Mouse (Mus musculus): ENCODE measurements around the gene Cfap43. TPM values are rescaled to one million over a fixed set of nuclear protein-coding genes. Genes with fewer than 3 reads are reported as not detected.

The Cfap43 gene
- polyA plus RNA-seq, 1 experiment from 2014 or later = 1.7 TPM

GRCm38 (mm10) chr19:47731931-47732330 lies 187.2 kb downstream of the Cfap43 start:
- Histone ChIP-seq H3K4me2 (ENCODE audit: low read length) (peak overlapping the region; percentile 59), H3K27ac (ENCODE audit: low read length) (peak overlapping the region; percentile 96), H3K4me3 (ENCODE audit: low read depth, low read length) (peak overlapping the region; percentile 83), H3K36me3 (ENCODE audit: control insufficient read depth, insufficient read depth, low read length) (peaks cover 26% of the 10 kb centered on the region), H3K9me3 (replicated peaks; ENCODE audit: control insufficient read depth, low read length, poor library complexity, severe bottlenecking) (no peaks in the 10 kb centered on the region), H3K4me1 (ENCODE audit: control insufficient read depth, insufficient read depth, low read length) (peaks cover 9% of the 10 kb centered on the region; the same call in 1 of the 2 replicates), H3K27me3 (ENCODE audit: control insufficient read depth, insufficient read depth, low read depth, low read length) (no peaks in the 10 kb centered on the region), H3K9ac (ENCODE audit: low read depth, low read length) (peak overlapping the region; percentile 78)
- 1% methylated on average over 11 of the region's 15 CpGs for WGBS
- ATAC-seq = no peak

DNA sequence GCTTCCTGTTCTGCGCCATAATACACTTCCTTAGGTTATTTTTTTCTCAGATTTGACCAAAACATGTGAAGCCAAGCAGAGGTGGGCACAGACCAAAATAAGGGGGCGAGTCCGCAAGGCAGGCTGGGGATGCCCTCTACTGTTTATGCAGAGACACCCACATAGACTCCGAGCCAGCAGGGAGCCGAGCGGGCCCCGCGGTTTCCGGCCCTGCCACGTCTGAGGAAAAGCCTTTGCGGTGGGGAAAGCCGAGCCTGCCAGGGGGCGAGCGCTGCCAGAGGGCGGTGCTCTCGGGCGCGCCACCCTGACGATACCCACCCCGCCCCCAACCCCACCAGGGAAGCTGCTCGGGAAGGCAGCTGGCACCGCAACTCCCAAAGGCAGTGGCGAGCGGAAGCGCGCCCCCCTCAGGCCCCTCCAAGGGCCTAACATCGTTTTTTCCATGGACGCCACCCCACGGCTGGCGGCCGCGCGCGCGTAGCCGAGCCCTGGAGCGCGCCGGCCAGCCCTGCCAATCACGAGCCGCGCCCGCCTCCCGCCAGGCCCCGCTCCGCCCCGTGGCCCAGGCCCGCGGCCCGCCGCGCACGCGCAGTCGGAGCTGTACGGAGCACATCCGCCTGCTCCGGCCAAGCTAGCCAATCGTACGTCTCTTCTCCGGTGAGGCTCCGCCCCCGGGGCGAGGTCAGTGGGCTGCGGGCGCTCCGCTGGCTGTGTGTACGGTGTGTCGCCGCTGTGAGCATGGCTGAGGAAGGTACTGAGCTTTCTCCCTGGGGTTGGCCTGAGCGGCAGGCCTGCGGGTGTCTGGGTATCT lies 187.8 kb downstream of the Cfap43 start, which contains the start of gene Sfr1:
Gene Sfr1 (plus strand): TSS at position 612 of the 811 bp plus-strand sequence.
- H3K4me2 ChIP-seq (ENCODE audit: low read length) = peak within 1 kb of the TSS; percentile 72
- peak within 1 kb of the TSS; percentile 78 for H3K9ac ChIP-seq (ENCODE audit: low read depth, low read length)
- 0% methylated on average over 69 of the region's 72 CpGs for WGBS
- no peaks in the 10 kb centered on the region for H3K27me3 ChIP-seq (ENCODE audit: control insufficient read depth, insufficient read depth, low read depth, low read length)
- H3K27ac ChIP-seq (ENCODE audit: low read length) = peak within 1 kb of the TSS; percentile 96
- H3K36me3 ChIP-seq (ENCODE audit: control insufficient read depth, insufficient read depth, low read length) = peaks cover 23% of the 10 kb centered on the region
- ATAC-seq = peak; percentile 98
- H3K4me3 ChIP-seq (ENCODE audit: low read depth, low read length) = peak within 1 kb of the TSS; percentile 83
- peaks cover 9% of the 10 kb centered on the region; the same call in 1 of the 2 replicates for H3K4me1 ChIP-seq (ENCODE audit: control insufficient read depth, insufficient read depth, low read length)
- H3K9me3 ChIP-seq (replicated peaks; ENCODE audit: control insufficient read depth, low read length, poor library complexity, severe bottlenecking) = no peaks in the 10 kb centered on the region

GRCm38 (mm10) chr19:47730691-47731070 lies 188.4 kb downstream of the Cfap43 start:
- peak; percentile 74 for ATAC-seq
- Histone ChIP-seq H3K27ac (ENCODE audit: low read length) (peak overlapping the region; percentile 96), H3K4me1 (ENCODE audit: control insufficient read depth, insufficient read depth, low read length) (peaks cover 9% of the 10 kb centered on the region; the same call in 1 of the 2 replicates), H3K9me3 (replicated peaks; ENCODE audit: control insufficient read depth, low read length, poor library complexity, severe bottlenecking) (no peaks in the 10 kb centered on the region), H3K27me3 (ENCODE audit: control insufficient read depth, insufficient read depth, low read depth, low read length) (no peaks in the 10 kb centered on the region), H3K4me2 (ENCODE audit: low read length) (peak overlapping the region; percentile 72), H3K36me3 (ENCODE audit: control insufficient read depth, insufficient read depth, low read length) (peaks cover 18% of the 10 kb centered on the region), H3K4me3 (ENCODE audit: low read depth, low read length) (peak overlapping the region; percentile 83), H3K9ac (ENCODE audit: low read depth, low read length) (peak overlapping the region; percentile 78)
- WGBS = 1% methylated on average over 12 of the region's 12 CpGs

DNA sequence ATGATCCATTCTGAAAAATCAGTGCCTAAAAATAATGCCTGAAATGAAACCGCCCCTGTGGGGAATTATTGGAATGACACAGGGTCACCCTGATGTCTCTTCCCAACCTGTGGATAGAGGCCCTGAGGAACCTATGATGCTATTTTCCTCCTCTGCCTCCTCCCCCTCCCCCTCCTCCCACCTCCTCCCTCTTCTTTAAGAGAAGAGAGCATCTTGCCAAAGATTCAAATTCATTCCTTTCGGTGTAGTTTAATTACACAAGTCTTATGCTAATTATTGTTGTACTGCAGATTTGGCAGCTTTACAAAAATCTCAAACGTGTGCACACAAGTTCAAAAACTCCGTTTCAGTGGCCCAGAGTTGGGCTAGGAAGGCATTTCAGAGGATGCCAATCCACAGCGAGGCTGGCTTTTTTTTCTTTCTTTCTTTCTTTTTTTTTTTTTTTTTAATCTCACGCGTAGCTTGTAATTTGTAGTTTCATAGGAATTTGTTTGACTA lies 193.4 kb downstream of the Cfap43 start:
- H3K9ac ChIP-seq (ENCODE audit: low read depth, low read length) = no peak overlapping the region
- no peak overlapping the region for H3K4me2 ChIP-seq (ENCODE audit: low read length)
- WGBS = 53% methylated on average over 7 of the region's 7 CpGs
- ATAC-seq = no peak
- H3K4me3 ChIP-seq (ENCODE audit: low read depth, low read length) = no peak overlapping the region
- no peak overlapping the region for H3K27ac ChIP-seq (ENCODE audit: low read length)
- H3K4me1 ChIP-seq (ENCODE audit: control insufficient read depth, insufficient read depth, low read length) = peaks cover 4% of the 10 kb centered on the region; the same call in 1 of the 2 replicates
- no peaks in the 10 kb centered on the region for H3K27me3 ChIP-seq (ENCODE audit: control insufficient read depth, insufficient read depth, low read depth, low read length)
- H3K36me3 ChIP-seq (ENCODE audit: control insufficient read depth, insufficient read depth, low read length) = no peaks in the 10 kb centered on the region
- H3K9me3 ChIP-seq (replicated peaks; ENCODE audit: control insufficient read depth, low read length, poor library complexity, severe bottlenecking) = no peaks in the 10 kb centered on the region

DNA sequence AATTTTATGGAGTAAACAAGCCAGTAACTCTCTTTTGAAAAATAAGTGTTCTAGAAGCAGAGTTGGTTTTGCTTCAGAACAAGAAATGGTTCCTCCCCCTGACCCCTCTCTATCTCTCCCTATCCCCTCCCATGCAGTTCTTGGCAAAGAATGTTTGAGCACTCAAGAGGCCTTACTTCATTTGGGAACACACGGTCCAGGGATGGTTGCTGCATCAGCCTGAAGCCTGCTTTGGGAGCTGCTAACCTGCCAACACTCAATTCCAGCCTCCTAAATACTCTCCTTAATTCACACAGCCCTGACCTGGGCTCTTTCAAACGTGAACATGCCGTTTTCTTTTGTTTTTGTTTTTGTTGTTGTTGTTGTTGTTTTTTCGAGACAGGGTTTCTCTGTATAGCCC lies 194.2 kb downstream of the Cfap43 start:
- H3K27me3 ChIP-seq (ENCODE audit: control insufficient read depth, insufficient read depth, low read depth, low read length) = no peaks in the 10 kb centered on the region
- no peak for ATAC-seq
- no peak overlapping the region for H3K4me2 ChIP-seq (ENCODE audit: low read length)
- no peak overlapping the region for H3K9ac ChIP-seq (ENCODE audit: low read depth, low read length)
- no peaks in the 10 kb centered on the region for H3K4me1 ChIP-seq (ENCODE audit: control insufficient read depth, insufficient read depth, low read length)
- no peaks in the 10 kb centered on the region for H3K36me3 ChIP-seq (ENCODE audit: control insufficient read depth, insufficient read depth, low read length)
- 94% methylated on average over 4 of the region's 4 CpGs for WGBS
- H3K27ac ChIP-seq (ENCODE audit: low read length) = no peak overlapping the region
- no peak overlapping the region for H3K4me3 ChIP-seq (ENCODE audit: low read depth, low read length)
- H3K9me3 ChIP-seq (replicated peaks; ENCODE audit: control insufficient read depth, low read length, poor library complexity, severe bottlenecking) = no peaks in the 10 kb centered on the region

GRCm38 (mm10) chr19:47722471-47722870 lies 196.6 kb downstream of the Cfap43 start:
- H3K27me3 ChIP-seq (ENCODE audit: control insufficient read depth, insufficient read depth, low read depth, low read length) = no peaks in the 10 kb centered on the region
- no peaks in the 10 kb centered on the region for H3K9me3 ChIP-seq (replicated peaks; ENCODE audit: control insufficient read depth, low read length, poor library complexity, severe bottlenecking)
- H3K4me2 ChIP-seq (ENCODE audit: low read length) = no peak overlapping the region
- H3K4me1 ChIP-seq (ENCODE audit: control insufficient read depth, insufficient read depth, low read length) = no peaks in the 10 kb centered on the region
- H3K4me3 ChIP-seq (ENCODE audit: low read depth, low read length) = no peak overlapping the region
- no peak for ATAC-seq
- H3K9ac ChIP-seq (ENCODE audit: low read depth, low read length) = no peak overlapping the region
- H3K36me3 ChIP-seq (ENCODE audit: control insufficient read depth, insufficient read depth, low read length) = no peaks in the 10 kb centered on the region
- no peak overlapping the region for H3K27ac ChIP-seq (ENCODE audit: low read length)
- WGBS = 81% methylated on average over 6 of the region's 6 CpGs

DNA sequence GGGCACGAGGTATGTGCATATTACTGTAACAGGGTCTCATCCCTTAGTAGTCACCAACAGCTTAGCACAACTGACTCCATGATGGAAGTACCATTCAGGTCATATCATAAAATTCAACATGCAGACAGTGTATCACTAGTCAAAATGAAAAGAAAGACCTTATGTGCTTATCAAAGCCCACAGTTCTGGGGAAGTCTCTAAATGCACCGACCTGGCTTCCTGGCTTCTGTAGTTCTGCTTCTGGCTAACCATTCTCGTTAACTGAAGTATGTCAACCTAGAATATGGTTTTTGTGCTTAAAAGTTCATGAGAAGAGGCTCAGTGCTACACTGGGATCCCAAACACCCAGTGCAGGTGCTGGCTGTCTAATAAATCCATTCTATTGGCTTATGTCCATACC lies 199.9 kb downstream of the Cfap43 start:
- no peak for ATAC-seq
- no peaks in the 10 kb centered on the region for H3K9me3 ChIP-seq (replicated peaks; ENCODE audit: control insufficient read depth, low read length, poor library complexity, severe bottlenecking)
- H3K9ac ChIP-seq (ENCODE audit: low read depth, low read length) = no peak overlapping the region
- WGBS = 93% methylated on average over 3 of the region's 3 CpGs
- no peak overlapping the region for H3K4me2 ChIP-seq (ENCODE audit: low read length)
- no peaks in the 10 kb centered on the region for H3K36me3 ChIP-seq (ENCODE audit: control insufficient read depth, insufficient read depth, low read length)
- no peaks in the 10 kb centered on the region for H3K27me3 ChIP-seq (ENCODE audit: control insufficient read depth, insufficient read depth, low read depth, low read length)
- no peaks in the 10 kb centered on the region for H3K4me1 ChIP-seq (ENCODE audit: control insufficient read depth, insufficient read depth, low read length)
- H3K4me3 ChIP-seq (ENCODE audit: low read depth, low read length) = no peak overlapping the region
- H3K27ac ChIP-seq (ENCODE audit: low read length) = no peak overlapping the region

DNA sequence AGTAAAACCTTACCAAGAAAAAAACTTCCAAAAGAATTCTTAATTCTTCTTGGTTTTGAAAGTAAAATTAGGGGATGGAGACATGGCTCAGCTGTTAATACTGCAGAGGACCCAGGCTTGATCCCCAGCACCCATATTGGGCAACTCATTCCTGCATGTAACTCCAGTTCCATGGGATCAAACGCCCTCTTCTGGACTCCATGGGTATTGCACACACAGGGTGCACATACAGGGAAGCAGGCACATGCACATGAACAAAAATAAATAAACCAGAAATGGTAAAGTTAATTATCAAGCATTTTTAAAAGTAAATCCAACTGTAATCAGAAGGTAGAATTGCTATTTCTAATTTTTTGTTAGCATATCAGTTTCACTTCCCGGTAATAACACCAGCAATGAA lies 202.9 kb downstream of the Cfap43 start:
- ATAC-seq = no peak
- WGBS = 67% methylated on average over 2 of the region's 2 CpGs

DNA sequence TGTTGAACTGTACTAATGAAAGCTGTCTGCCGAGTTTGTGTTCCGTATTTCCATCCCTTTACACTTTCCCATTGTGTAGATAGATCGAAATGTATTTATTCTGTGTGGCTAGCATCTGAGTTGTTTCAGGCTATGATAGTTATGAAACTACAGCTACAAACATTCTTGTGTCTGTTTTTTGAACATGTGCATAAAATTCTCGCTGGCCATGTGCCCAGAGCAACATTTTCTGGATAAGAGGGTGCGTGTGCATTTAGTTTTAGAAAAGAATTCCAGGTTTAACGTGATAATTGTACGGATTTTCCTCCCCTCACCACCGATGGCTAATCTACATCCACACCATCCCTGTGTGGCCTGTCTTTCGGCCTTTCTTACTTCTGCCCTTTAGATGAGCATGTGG lies 205.6 kb downstream of the Cfap43 start:
- WGBS = 87% methylated on average over 9 of the region's 9 CpGs

More for the DNA sequence above, 202.9 kb downstream of the Cfap43 start:
- Histone ChIP-seq H3K4me1 (ENCODE audit: control insufficient read depth, insufficient read depth, low read length) (no peaks in the 10 kb centered on the region), H3K9ac (ENCODE audit: low read depth, low read length) (no peak overlapping the region), H3K36me3 (ENCODE audit: control insufficient read depth, insufficient read depth, low read length) (no peaks in the 10 kb centered on the region), H3K27ac (ENCODE audit: low read length) (no peak overlapping the region), H3K4me2 (ENCODE audit: low read length) (no peak overlapping the region), H3K9me3 (replicated peaks; ENCODE audit: control insufficient read depth, low read length, poor library complexity, severe bottlenecking) (no peaks in the 10 kb centered on the region), H3K4me3 (ENCODE audit: low read depth, low read length) (no peak overlapping the region), H3K27me3 (ENCODE audit: control insufficient read depth, insufficient read depth, low read depth, low read length) (no peaks in the 10 kb centered on the region)

More for the DNA sequence above, 205.6 kb downstream of the Cfap43 start:
- H3K27ac ChIP-seq (ENCODE audit: low read length) = no peak overlapping the region
- H3K27me3 ChIP-seq (ENCODE audit: control insufficient read depth, insufficient read depth, low read depth, low read length) = no peaks in the 10 kb centered on the region
- H3K9me3 ChIP-seq (replicated peaks; ENCODE audit: control insufficient read depth, low read length, poor library complexity, severe bottlenecking) = no peaks in the 10 kb centered on the region
- no peaks in the 10 kb centered on the region for H3K4me1 ChIP-seq (ENCODE audit: control insufficient read depth, insufficient read depth, low read length)
- H3K4me3 ChIP-seq (ENCODE audit: low read depth, low read length) = no peak overlapping the region
- H3K9ac ChIP-seq (ENCODE audit: low read depth, low read length) = no peak overlapping the region
- no peak for ATAC-seq
- no peaks in the 10 kb centered on the region for H3K36me3 ChIP-seq (ENCODE audit: control insufficient read depth, insufficient read depth, low read length)
- no peak overlapping the region for H3K4me2 ChIP-seq (ENCODE audit: low read length)
